Mouse (Mus musculus) stomach, embryonic 16.5 days (tissue): ENCODE results near the gene Cd8a. TPM values are rescaled to one million over a fixed set of nuclear protein-coding genes. Genes with fewer than 3 reads are reported as not detected.

Experiments used
- ATAC-seq: fragments of 200-750 bp; cut with Nextera tagmentation; 2 replicates; pipeline ENCODE4 v1.8.0; 2017; ENCODE audit warnings: moderate number of reproducible peaks, moderate TSS enrichment; ENCODE audit not compliant: insufficient read depth, low FRiP score
- H3K27ac ChIP-seq: fragments of 300-500 bp; sonication (generic); 2 replicates; pipeline ENCODE4 v1.5.1; 2014; ENCODE audit warnings: low read length
- H3K27me3 ChIP-seq: fragments of 300-500 bp; sonication (generic); 2 replicates; pipeline ENCODE4 v1.6.1; 2014; ENCODE audit warnings: low read length, control low read depth, mixed read lengths; ENCODE audit not compliant: control insufficient read depth, insufficient read depth
- H3K36me3 ChIP-seq: fragments of 300-500 bp; sonication (generic); 2 replicates; pipeline ENCODE4 v1.6.1; 2014; ENCODE audit warnings: low read length; ENCODE audit not compliant: control insufficient read depth, insufficient read depth
- H3K4me1 ChIP-seq: fragments of 300-500 bp; sonication (generic); 2 replicates; pipeline ENCODE4 v1.6.1; 2014; ENCODE audit warnings: low read length, control low read depth, mixed read lengths; ENCODE audit not compliant: control insufficient read depth, insufficient read depth
- H3K4me2 ChIP-seq: fragments of 300-500 bp; sonication (generic); 2 replicates; pipeline ENCODE4 v1.6.1; 2014; ENCODE audit warnings: low read depth, low read length, mixed read lengths
- H3K4me3 ChIP-seq: fragments of 300-500 bp; sonication (generic); replicated peaks from 2 replicates; pipeline ENCODE4 v1.5.1; 2014; ENCODE audit warnings: mild to moderate bottlenecking, low read length
- H3K9ac ChIP-seq: fragments of 300-500 bp; sonication (generic); 2 replicates; pipeline ENCODE4 v1.6.1; 2014; ENCODE audit warnings: low read length
- H3K9me3 ChIP-seq: fragments of 300-500 bp; sonication (generic); replicated peaks from 2 replicates; pipeline ENCODE4 v1.6.1; 2016; ENCODE audit warnings: low read length, control low read depth; ENCODE audit not compliant: control insufficient read depth
- WGBS: fragments of 180-500 bp; shearing (Covaris S2); extraction: QIAGEN DNeasy Blood & Tissue Kit; methylation state at CpG from one replicate; pipeline ENCODE4 v1.1.7; 2014; 5-methylcytosine and 5-hydroxymethylcytosine counted together
- polyA plus RNA-seq: library from polyadenylated mRNA; unstranded; fragments of >200 nt; fragmentation: Nextera tagmentation; extraction: Ambion mirVana; gene quantifications from 2 replicates; pipeline ENCODE4 v1.2.1, GENCODE M21; 2015

The Cd8a gene
- polyA plus RNA-seq, 1 experiment from 2014 or later = not detected

DNA sequence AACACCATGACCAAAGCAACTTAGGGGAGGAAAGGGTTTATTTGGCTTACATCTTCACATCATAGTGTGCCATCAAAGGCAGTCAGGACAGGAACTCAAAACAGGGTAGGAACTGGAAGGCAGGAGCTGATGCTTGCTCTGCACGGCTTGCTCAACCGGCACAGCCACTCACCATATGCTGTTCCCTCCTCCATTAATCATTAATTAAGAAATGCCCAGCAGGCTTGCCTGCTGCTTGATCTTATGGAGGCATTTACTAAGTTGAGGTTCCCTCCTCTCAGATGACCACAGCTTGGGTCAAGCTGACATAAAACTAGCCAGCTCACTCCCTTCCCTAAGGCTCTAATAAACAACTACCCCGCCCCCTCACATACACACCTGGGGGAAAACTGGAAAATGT is 48.9 kb downstream of the Cd8a start:
- ATAC-seq = no peak
- no peaks in the 10 kb centered on the region for H3K27me3 ChIP-seq
- no peak overlapping the region for H3K4me2 ChIP-seq
- peaks cover 3% of the 10 kb centered on the region; the same call in 1 of the 2 replicates for H3K36me3 ChIP-seq
- no peak overlapping the region for H3K9ac ChIP-seq
- no peak overlapping the region for H3K27ac ChIP-seq
- no peak overlapping the region for H3K4me3 ChIP-seq
- 0 out of 2 replicates have a peak, but pooled peaks cover 6% of the 10 kb centered on the region for H3K4me1 ChIP-seq
- WGBS = 55% methylated on average over 3 of the region's 3 CpGs
- H3K9me3 ChIP-seq = no peaks in the 10 kb centered on the region

DNA sequence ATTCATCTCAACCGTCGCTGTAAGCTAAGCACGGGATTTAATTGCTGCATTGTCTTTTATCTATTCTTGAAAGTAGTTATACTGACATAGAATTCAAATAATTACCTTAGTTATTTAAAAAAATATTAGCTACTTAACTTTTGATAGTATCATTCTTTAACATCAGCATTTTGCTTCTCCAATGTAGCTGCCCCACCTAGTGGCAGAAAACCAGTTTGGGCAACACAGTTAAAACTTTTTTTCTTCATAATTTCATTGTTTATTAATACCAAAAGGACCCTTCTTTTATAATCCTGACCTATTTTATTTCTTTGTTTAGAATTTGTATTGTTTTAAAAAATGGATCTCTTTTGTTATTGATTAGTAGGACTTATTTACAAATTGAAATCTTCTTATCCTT is 49.9 kb downstream of the Cd8a start:
- H3K9ac ChIP-seq = no peak overlapping the region
- 0 out of 2 replicates have a peak, but pooled peaks cover 6% of the 10 kb centered on the region for H3K4me1 ChIP-seq
- no peak for ATAC-seq
- H3K9me3 ChIP-seq = no peaks in the 10 kb centered on the region
- no peaks in the 10 kb centered on the region for H3K27me3 ChIP-seq
- no peak overlapping the region for H3K4me2 ChIP-seq
- 87% methylated on average over 3 of the region's 3 CpGs for WGBS
- no peak overlapping the region for H3K27ac ChIP-seq
- peaks cover 3% of the 10 kb centered on the region; the same call in 1 of the 2 replicates for H3K36me3 ChIP-seq
- no peak overlapping the region for H3K4me3 ChIP-seq

DNA sequence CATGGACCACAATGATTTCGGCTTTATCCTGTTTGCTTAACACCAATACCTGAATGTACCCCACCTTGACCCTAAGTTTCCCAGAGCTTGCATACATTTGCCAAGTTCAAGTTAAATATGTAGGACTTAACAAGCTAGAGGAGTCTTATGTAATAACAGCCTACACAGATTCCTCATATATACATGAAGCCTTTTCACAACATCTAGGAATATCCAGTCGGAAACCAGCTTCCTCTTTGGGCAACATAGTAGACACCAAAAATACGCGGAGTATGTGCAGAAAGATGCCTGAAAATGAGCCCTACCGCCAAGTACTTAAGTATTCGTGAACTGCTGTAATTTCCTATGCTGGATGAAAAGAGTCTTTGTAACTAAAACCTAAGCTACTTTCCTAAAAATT is 52.5 kb downstream of the Cd8a start:
- H3K9me3 ChIP-seq = no peaks in the 10 kb centered on the region
- H3K4me1 ChIP-seq = 0 out of 2 replicates have a peak, but pooled peaks cover 6% of the 10 kb centered on the region
- no peak overlapping the region for H3K27ac ChIP-seq
- no peak overlapping the region for H3K4me2 ChIP-seq
- no peak overlapping the region for H3K9ac ChIP-seq
- ATAC-seq = no peak
- peaks cover 5% of the 10 kb centered on the region; the same call in 1 of the 2 replicates for H3K36me3 ChIP-seq
- no peaks in the 10 kb centered on the region for H3K27me3 ChIP-seq
- 87% methylated on average over 6 of the region's 6 CpGs for WGBS
- H3K4me3 ChIP-seq = no peak overlapping the region

DNA sequence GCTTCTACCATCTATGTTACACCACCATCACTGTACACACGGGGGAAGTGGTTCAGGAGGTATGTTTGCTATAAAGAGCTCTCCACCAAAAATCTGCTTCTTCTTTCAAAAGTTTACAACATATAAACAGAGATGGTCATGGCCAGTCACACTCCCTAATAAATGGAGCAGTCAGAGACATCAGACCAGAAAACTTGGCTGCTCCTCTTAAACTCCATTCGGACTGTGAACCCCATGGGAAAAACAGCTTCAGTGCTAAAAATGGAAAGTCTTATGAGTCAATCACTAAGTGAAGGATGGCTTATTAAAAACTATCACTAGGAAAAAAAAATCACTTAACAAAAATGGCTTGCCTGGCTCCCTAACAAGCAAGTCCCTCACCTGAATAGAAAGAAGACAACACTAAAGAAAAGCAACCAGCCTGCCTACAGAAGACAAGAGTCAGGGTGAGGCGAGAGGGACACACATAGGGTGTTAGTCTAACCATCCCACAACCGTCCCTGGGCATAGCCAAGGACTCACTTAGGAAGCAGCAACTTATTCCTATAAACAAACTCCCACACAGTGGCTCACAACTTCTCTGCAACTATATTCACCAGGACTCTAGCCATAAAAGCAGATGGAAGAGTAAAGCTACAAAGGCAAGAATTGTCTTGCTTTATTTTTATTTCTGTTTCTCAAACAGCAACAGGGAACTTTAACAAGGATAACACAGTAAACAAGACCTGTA is 54.9 kb downstream of the Cd8a start:
- WGBS = 74% methylated on average over 4 of the region's 4 CpGs
- ATAC-seq = no peak

More for the DNA sequence above, 54.9 kb downstream of the Cd8a start:
- Histone ChIP-seq H3K4me2 (no peak overlapping the region), H3K27me3 (no peaks in the 10 kb centered on the region), H3K9ac (no peak overlapping the region), H3K4me1 (no peaks in the 10 kb centered on the region), H3K36me3 (peaks cover 5% of the 10 kb centered on the region; the same call in 1 of the 2 replicates), H3K27ac (no peak overlapping the region), H3K4me3 (no peak overlapping the region), H3K9me3 (no peaks in the 10 kb centered on the region)

Other genes with a start within 250 kb of the Cd8a start
- gene Thnsl2, start 229.0 kb upstream of the Cd8a start, polyA plus RNA-seq = 12.7 and 13.0 TPM in 2 replicates
- gene Fabp1, start 173.6 kb upstream of the Cd8a start, polyA plus RNA-seq = 644 and 834 TPM in 2 replicates
- 57.0 and 57.5 TPM in 2 replicates for gene Krcc1, start 101.8 kb upstream of the Cd8a start, polyA plus RNA-seq
- gene Smyd1, start 51.2 kb upstream of the Cd8a start, polyA plus RNA-seq = 1.2 and 5.3 TPM in 2 replicates
- gene Cd8b1, start 50.6 kb upstream of the Cd8a start, polyA plus RNA-seq = not detected in 2 replicates
- 9.5 and 10.1 TPM in 2 replicates for gene Rmnd5a, start 67.2 kb downstream of the Cd8a start, polyA plus RNA-seq
- gene Rnf103, start 120.5 kb downstream of the Cd8a start, polyA plus RNA-seq = 8.1 and 9.2 TPM in 2 replicates
- gene Chmp3, start 170.4 kb downstream of the Cd8a start, polyA plus RNA-seq = 75.1 and 81.0 TPM in 2 replicates